Mouse (Mus musculus): ENCODE measurements around the gene Lrig3. TPM values are rescaled to one million over a fixed set of nuclear protein-coding genes. Genes with fewer than 3 reads are reported as not detected.
A peak's percentile ranks its signal among the peaks of the same experiment; 100 is the strongest.

The Lrig3 gene
- polyA plus RNA-seq, 1 experiment from 2014 or later = 19.4 TPM

- WGBS = 77% methylated on average over 11 of the region's 11 CpGs
- H3K36me3 ChIP-seq = 0 out of 2 replicates have a peak, but pooled peaks cover 9% of the 10 kb centered on the region
- no peak overlapping the region for H3K4me2 ChIP-seq
- no peak overlapping the region for H3K9ac ChIP-seq
- no peaks in the 10 kb centered on the region for H3K4me1 ChIP-seq
- H3K27me3 ChIP-seq (replicated peaks) = no peaks in the 10 kb centered on the region
- ATAC-seq (ENCODE audit: insufficient read depth, low FRiP score, low read depth) = no peak
- no peak overlapping the region for H3K4me3 ChIP-seq (replicated peaks)
- peak overlapping the region; percentile 48; the same call in 1 of the 2 replicates for H3K27ac ChIP-seq
- H3K9me3 ChIP-seq = no peaks in the 10 kb centered on the region
Observed at GRCm38 (mm10) chr10:125988037-125988436, 22.1 kb downstream of the Lrig3 start.

- WGBS = 67% methylated on average over 7 of the region's 7 CpGs
Observed at GRCm38 (mm10) chr10:125989890-125990289, 23.9 kb downstream of the Lrig3 start.

GRCm38 (mm10) chr10:125990394-125990793, 24.4 kb downstream of the Lrig3 start:
- Histone ChIP-seq H3K36me3 (peaks cover 10% of the 10 kb centered on the region), H3K27ac (no peak overlapping the region), H3K27me3 (replicated peaks) (no peaks in the 10 kb centered on the region), H3K4me3 (replicated peaks) (no peak overlapping the region), H3K4me1 (no peaks in the 10 kb centered on the region), H3K9ac (no peak overlapping the region), H3K9me3 (no peaks in the 10 kb centered on the region), H3K4me2 (no peak overlapping the region)
- WGBS = 61% methylated on average over 5 of the region's 5 CpGs
- no peak for ATAC-seq (ENCODE audit: insufficient read depth, low FRiP score, low read depth)

More at GRCm38 (mm10) chr10:125989890-125990289, 23.9 kb downstream of the Lrig3 start:
- no peak overlapping the region for H3K9ac ChIP-seq
- H3K27me3 ChIP-seq (replicated peaks) = no peaks in the 10 kb centered on the region
- H3K36me3 ChIP-seq = 0 out of 2 replicates have a peak, but pooled peaks cover 9% of the 10 kb centered on the region
- H3K4me3 ChIP-seq (replicated peaks) = no peak overlapping the region
- no peaks in the 10 kb centered on the region for H3K4me1 ChIP-seq
- no peaks in the 10 kb centered on the region for H3K9me3 ChIP-seq
- no peak for ATAC-seq (ENCODE audit: insufficient read depth, low FRiP score, low read depth)
- H3K27ac ChIP-seq = no peak overlapping the region
- H3K4me2 ChIP-seq = no peak overlapping the region

GRCm38 (mm10) chr10:125991819-125992218, 25.9 kb downstream of the Lrig3 start:
- peak overlapping the region; percentile 60; the same call in 1 of the 2 replicates for H3K27ac ChIP-seq
- 79% methylated on average over 7 of the region's 7 CpGs for WGBS
- no peak overlapping the region for H3K4me3 ChIP-seq (replicated peaks)
- H3K4me2 ChIP-seq = no peak overlapping the region
- peaks cover 12% of the 10 kb centered on the region for H3K36me3 ChIP-seq
- no peaks in the 10 kb centered on the region for H3K4me1 ChIP-seq
- H3K27me3 ChIP-seq (replicated peaks) = no peaks in the 10 kb centered on the region
- ATAC-seq (ENCODE audit: insufficient read depth, low FRiP score, low read depth) = no peak
- no peak overlapping the region for H3K9ac ChIP-seq
- H3K9me3 ChIP-seq = no peaks in the 10 kb centered on the region

- peak; percentile 58; the same call in 1 of the 2 replicates for ATAC-seq (ENCODE audit: insufficient read depth, low FRiP score, low read depth)
Observed at GRCm38 (mm10) chr10:125994855-125995254, 28.9 kb downstream of the Lrig3 start.

DNA sequence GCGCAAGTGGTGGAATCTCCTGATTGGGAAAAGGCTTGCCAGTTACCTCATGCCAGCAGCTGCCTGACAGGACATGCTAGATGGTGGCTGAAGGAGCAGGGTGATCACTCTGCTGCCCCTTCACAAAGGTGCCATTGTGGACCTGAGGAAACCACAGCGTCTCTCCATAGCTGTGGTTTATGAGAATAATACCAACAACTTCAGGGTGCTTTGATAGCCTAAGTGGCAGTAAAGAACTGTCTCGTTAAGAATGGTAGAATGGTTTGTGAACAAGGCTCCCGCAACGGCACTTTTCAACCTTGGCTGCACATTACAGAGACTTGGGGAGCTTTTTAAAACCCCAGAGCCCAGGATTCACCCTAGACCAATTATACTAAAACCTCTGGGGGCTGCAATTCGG, 29.7 kb downstream of the Lrig3 start:
- no peak overlapping the region for H3K4me2 ChIP-seq
- peaks cover 23% of the 10 kb centered on the region for H3K36me3 ChIP-seq
- H3K4me3 ChIP-seq (replicated peaks) = no peak overlapping the region
- no peaks in the 10 kb centered on the region for H3K4me1 ChIP-seq
- 90% methylated on average over 6 of the region's 6 CpGs for WGBS
- ATAC-seq (ENCODE audit: insufficient read depth, low FRiP score, low read depth) = no peak
- no peaks in the 10 kb centered on the region for H3K27me3 ChIP-seq (replicated peaks)
- no peak overlapping the region for H3K9ac ChIP-seq
- no peaks in the 10 kb centered on the region for H3K9me3 ChIP-seq
- no peak overlapping the region for H3K27ac ChIP-seq

More at GRCm38 (mm10) chr10:125994855-125995254, 28.9 kb downstream of the Lrig3 start:
- Histone ChIP-seq H3K9ac (no peak overlapping the region), H3K4me2 (no peak overlapping the region), H3K4me1 (no peaks in the 10 kb centered on the region), H3K9me3 (no peaks in the 10 kb centered on the region), H3K27me3 (replicated peaks) (no peaks in the 10 kb centered on the region), H3K4me3 (replicated peaks) (no peak overlapping the region), H3K36me3 (peaks cover 20% of the 10 kb centered on the region), H3K27ac (no peak overlapping the region)
- WGBS = 86% methylated on average over 1 of the region's 1 CpGs

DNA sequence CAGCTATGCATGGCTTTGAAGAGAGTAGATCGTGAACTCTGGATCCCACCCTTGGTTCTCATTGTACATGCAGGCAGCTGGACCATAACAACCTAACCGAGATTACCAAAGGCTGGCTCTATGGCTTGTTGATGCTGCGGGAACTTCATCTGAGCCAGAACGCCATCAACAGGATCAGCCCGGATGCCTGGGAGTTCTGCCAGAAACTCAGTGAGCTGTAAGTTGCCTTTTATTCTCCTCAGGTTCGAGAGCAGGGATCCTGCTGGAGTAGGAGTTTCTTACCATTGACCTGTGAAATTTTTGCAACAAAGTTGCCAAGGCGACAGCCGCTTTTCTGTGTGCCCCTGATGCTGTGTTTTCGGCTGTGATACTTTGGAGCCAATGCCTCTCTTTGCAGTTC, 31.0 kb downstream of the Lrig3 start:
- no peak for ATAC-seq (ENCODE audit: insufficient read depth, low FRiP score, low read depth)
- Histone ChIP-seq H3K4me3 (replicated peaks) (no peak overlapping the region), H3K9ac (no peak overlapping the region), H3K4me1 (0 out of 2 replicates have a peak, but pooled peaks cover 4% of the 10 kb centered on the region), H3K4me2 (no peak overlapping the region), H3K9me3 (no peaks in the 10 kb centered on the region), H3K27me3 (replicated peaks) (no peaks in the 10 kb centered on the region), H3K36me3 (peaks cover 23% of the 10 kb centered on the region), H3K27ac (no peak overlapping the region)
- 74% methylated on average over 9 of the region's 9 CpGs for WGBS

DNA sequence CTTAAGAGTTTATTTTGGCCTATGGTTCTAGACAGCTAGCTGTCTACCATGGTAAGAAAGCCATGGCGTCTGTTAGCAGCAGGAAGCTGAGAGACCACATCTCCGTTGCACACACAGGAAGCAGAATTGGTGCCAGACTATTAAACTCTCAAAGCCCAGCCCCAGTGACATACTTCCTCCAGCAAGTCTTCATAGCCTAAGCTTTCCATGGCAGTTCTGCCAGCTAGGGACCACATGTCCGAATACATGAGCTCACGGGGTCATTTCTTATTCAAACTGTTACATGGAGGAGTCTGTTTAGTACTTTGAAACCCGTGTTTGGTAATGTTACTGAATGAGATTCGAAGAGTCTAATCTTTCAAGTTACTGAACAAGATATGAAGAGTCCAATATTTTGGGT, 33.6 kb downstream of the Lrig3 start:
- ATAC-seq (ENCODE audit: insufficient read depth, low FRiP score, low read depth) = no peak
- H3K36me3 ChIP-seq = peaks cover 35% of the 10 kb centered on the region

GRCm38 (mm10) chr10:126000861-126001390, 35.0 kb downstream of the Lrig3 start:
- H3K27me3 ChIP-seq (replicated peaks) = no peaks in the 10 kb centered on the region
- H3K9ac ChIP-seq = no peak overlapping the region
- ATAC-seq (ENCODE audit: insufficient read depth, low FRiP score, low read depth) = no peak
- peak overlapping the region; percentile 11; the same call in 1 of the 2 replicates for H3K27ac ChIP-seq
- H3K4me2 ChIP-seq = no peak overlapping the region
- H3K9me3 ChIP-seq = no peaks in the 10 kb centered on the region
- H3K36me3 ChIP-seq = peaks cover 38% of the 10 kb centered on the region; the same call in 1 of the 2 replicates
- 0 out of 2 replicates have a peak, but pooled peaks cover 6% of the 10 kb centered on the region for H3K4me1 ChIP-seq
- no peak overlapping the region for H3K4me3 ChIP-seq (replicated peaks)
- 76% methylated on average over 8 of the region's 8 CpGs for WGBS

More for the DNA sequence above, 33.6 kb downstream of the Lrig3 start:
- Histone ChIP-seq H3K4me2 (no peak overlapping the region), H3K9me3 (no peaks in the 10 kb centered on the region), H3K9ac (no peak overlapping the region), H3K27ac (no peak overlapping the region), H3K4me1 (0 out of 2 replicates have a peak, but pooled peaks cover 6% of the 10 kb centered on the region), H3K27me3 (replicated peaks) (no peaks in the 10 kb centered on the region), H3K4me3 (replicated peaks) (no peak overlapping the region)
- WGBS = 87% methylated on average over 6 of the region's 6 CpGs

DNA sequence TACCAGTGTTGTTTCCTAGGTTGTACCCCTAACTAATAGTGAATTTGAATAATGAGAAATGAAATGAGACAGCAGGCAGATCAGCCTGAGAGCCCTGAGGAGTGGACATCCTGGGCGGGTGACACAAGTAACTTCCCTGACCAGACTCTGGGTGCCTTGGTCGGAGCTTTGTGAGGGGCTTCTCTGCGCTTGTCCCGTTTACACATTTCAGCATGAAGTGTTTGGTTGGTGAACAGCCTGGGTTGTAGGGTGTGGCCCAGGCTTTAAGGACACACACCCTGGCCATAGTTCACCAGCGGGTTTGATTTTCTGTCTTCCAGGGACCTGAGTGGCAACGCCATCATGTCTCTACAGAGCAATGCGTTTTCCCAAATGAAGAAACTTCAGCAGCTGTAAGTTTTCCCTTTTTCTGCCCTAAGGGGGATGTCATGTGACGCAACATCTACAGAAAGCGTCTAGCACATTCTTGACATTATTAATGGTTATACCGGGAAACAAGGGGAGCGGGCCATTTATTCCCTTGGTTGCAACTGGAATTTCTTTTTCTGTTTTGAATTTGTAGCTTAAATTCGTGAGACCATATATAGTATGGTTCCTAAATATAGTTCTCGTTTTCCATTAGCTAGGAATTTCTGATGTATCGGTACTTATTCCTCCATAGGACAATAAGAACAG, 36.2 kb downstream of the Lrig3 start:
- Histone ChIP-seq H3K4me3 (replicated peaks) (no peak overlapping the region), H3K9ac (no peak overlapping the region), H3K4me2 (no peak overlapping the region), H3K9me3 (no peaks in the 10 kb centered on the region), H3K27me3 (replicated peaks) (no peaks in the 10 kb centered on the region), H3K27ac (peak overlapping the region; percentile 71), H3K4me1 (0 out of 2 replicates have a peak, but pooled peaks cover 6% of the 10 kb centered on the region), H3K36me3 (peaks cover 47% of the 10 kb centered on the region)
- ATAC-seq (ENCODE audit: insufficient read depth, low FRiP score, low read depth) = peak; percentile 53; the same call in 1 of the 2 replicates
- 56% methylated on average over 14 of the region's 14 CpGs for WGBS

DNA sequence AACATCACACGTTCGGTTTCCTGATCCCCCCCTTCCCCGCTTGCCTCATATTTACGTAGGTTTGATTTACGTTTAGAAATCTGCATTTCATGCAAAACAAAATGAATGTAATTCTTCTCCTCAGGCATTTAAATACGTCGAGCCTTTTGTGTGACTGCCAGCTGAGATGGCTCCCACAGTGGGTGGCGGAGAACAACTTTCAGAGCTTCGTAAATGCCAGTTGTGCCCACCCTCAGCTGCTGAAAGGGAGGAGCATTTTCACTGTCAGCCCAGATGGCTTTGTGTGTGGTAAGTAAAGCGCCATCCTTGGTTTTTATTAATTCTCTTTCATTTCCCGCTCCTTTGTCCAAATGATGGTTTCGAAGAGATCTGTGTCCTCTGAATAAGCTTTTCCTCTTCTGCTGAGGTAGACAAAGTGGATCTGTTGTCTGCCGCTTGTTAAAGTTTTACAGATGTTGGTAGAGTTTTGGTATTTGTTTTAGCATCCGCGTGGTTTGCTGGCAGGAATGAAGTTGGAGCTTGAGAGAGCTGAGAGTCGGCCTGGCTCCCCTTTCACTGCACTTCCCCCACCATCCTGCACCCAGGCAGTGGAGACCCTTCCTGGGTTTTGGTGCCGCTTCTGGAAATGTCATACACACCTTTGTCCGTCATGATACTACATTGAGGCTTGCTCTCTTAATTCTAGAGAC, 37.0 kb downstream of the Lrig3 start:
- no peak for ATAC-seq (ENCODE audit: insufficient read depth, low FRiP score, low read depth)
- H3K36me3 ChIP-seq = peaks cover 51% of the 10 kb centered on the region

GRCm38 (mm10) chr10:126003857-126004256, 37.9 kb downstream of the Lrig3 start:
- 63% methylated on average over 1 of the region's 1 CpGs for WGBS
- Histone ChIP-seq H3K9me3 (no peaks in the 10 kb centered on the region), H3K4me3 (replicated peaks) (no peak overlapping the region)

More for the DNA sequence above, 37.0 kb downstream of the Lrig3 start:
- Histone ChIP-seq H3K4me1 (0 out of 2 replicates have a peak, but pooled peaks cover 6% of the 10 kb centered on the region), H3K27me3 (replicated peaks) (no peaks in the 10 kb centered on the region), H3K9ac (no peak overlapping the region), H3K4me3 (replicated peaks) (no peak overlapping the region), H3K27ac (peak overlapping the region; percentile 71; the same call in 1 of the 2 replicates), H3K9me3 (no peaks in the 10 kb centered on the region), H3K4me2 (no peak overlapping the region)
- WGBS = 63% methylated on average over 18 of the region's 18 CpGs

More at GRCm38 (mm10) chr10:126003857-126004256, 37.9 kb downstream of the Lrig3 start:
- Histone ChIP-seq H3K9ac (no peak overlapping the region), H3K27me3 (replicated peaks) (no peaks in the 10 kb centered on the region), H3K36me3 (peaks cover 56% of the 10 kb centered on the region), H3K27ac (no peak overlapping the region), H3K4me2 (no peak overlapping the region), H3K4me1 (0 out of 2 replicates have a peak, but pooled peaks cover 6% of the 10 kb centered on the region)
- no peak for ATAC-seq (ENCODE audit: insufficient read depth, low FRiP score, low read depth)
